9 mouse cellular contexts compared by ENCODE assay signal in genomic region chr11:75267826-75268281, GRCm38 (mm10).
A peak's percentile ranks its signal among the peaks of the same experiment; 100 is the strongest.
DNase-seq lines count a peak whose midpoint lies in the region; ATAC-seq and TF ChIP-seq lines count a peak whose summit lies in the region.
"Had no signal": no experiment of that assay in that cellular context is flagged by ENCODE, and none has a peak within 500 bp of the region (broad histone marks: within the 10 kb centered on the region; RNA-seq: fewer than 3 reads in every experiment).

No protein-coding gene starts in this region.

- no peaks in the 10 kb centered on the region for H3K27me3 ChIP-seq in hindbrain, embryonic 14.5 days (ENCODE audit: control insufficient read depth, insufficient read depth, low read length)
- peaks cover 3% of the 10 kb centered on the region; the same call in 1 of the 2 replicates for H3K27me3 ChIP-seq in hindbrain, embryonic 12.5 days
- H3K27me3 ChIP-seq in heart, embryonic 12.5 days (replicated peaks) = no peaks in the 10 kb centered on the region
- no peaks in the 10 kb centered on the region for H3K27me3 ChIP-seq in forebrain, embryonic 15.5 days

- H3K27ac ChIP-seq in hindbrain, embryonic 14.5 days = peak overlapping the region; percentile 48; the same call in 1 of the 2 replicates
- no peak overlapping the region for H3K27ac ChIP-seq in hindbrain, embryonic 12.5 days
- peak overlapping the region; percentile 53 for H3K27ac ChIP-seq in heart, embryonic 12.5 days (ENCODE audit: poor library complexity, severe bottlenecking)
- peak overlapping the region; percentile 27; the same call in 1 of the 2 replicates for H3K27ac ChIP-seq in olfactory bulb, adult 2 months (ENCODE audit: insufficient read depth, low read depth, low read length)
- no peak overlapping the region for H3K27ac ChIP-seq in forebrain, embryonic 15.5 days (replicated peaks)

- H3K4me2 ChIP-seq in hindbrain, embryonic 14.5 days (replicated peaks) = no peak overlapping the region
- H3K4me2 ChIP-seq in hindbrain, embryonic 12.5 days (replicated peaks) = no peak overlapping the region
- H3K4me2 ChIP-seq in heart, embryonic 12.5 days = peak overlapping the region; percentile 1; the same call in 1 of the 2 replicates
- no peak overlapping the region for H3K4me2 ChIP-seq in forebrain, embryonic 15.5 days (replicated peaks)

- no peak for TF ChIP-seq POLR2A in olfactory bulb, adult 2 months (IDR thresholded peaks at IDR 0.05; ENCODE audit: insufficient read depth, low read depth, low read length)

- intact Hi-C loops in left cerebral cortex, postnatal 14 days (cut with DNase I) = no loop called here

- H3K4me3 ChIP-seq in hindbrain, embryonic 14.5 days (replicated peaks; ENCODE audit: low read length) = no peak overlapping the region
- no peak overlapping the region for H3K4me3 ChIP-seq in hindbrain, embryonic 12.5 days
- no peak overlapping the region for H3K4me3 ChIP-seq in heart, embryonic 12.5 days
- no peak overlapping the region for H3K4me3 ChIP-seq in olfactory bulb, adult 2 months (ENCODE audit: insufficient read depth, low read depth, low read length)
- H3K4me3 ChIP-seq in forebrain, embryonic 15.5 days = no peak overlapping the region

- no peak for TF ChIP-seq CTCF in olfactory bulb, adult 2 months (IDR thresholded peaks at IDR 0.05; ENCODE audit: insufficient read depth, low read depth, low read length)

- H3K4me1 ChIP-seq in hindbrain, embryonic 14.5 days (replicated peaks; ENCODE audit: control insufficient read depth, insufficient read depth, low read length) = peaks cover 18% of the 10 kb centered on the region
- H3K4me1 ChIP-seq in hindbrain, embryonic 12.5 days = peaks cover 35% of the 10 kb centered on the region
- H3K4me1 ChIP-seq in heart, embryonic 12.5 days (replicated peaks) = peaks cover 75% of the 10 kb centered on the region
- H3K4me1 ChIP-seq in olfactory bulb, adult 2 months (ENCODE audit: control insufficient read depth, insufficient read depth, low read length) = peaks cover 28% of the 10 kb centered on the region
- H3K4me1 ChIP-seq in forebrain, embryonic 15.5 days = peaks cover 33% of the 10 kb centered on the region

- H3K9me3 ChIP-seq in hindbrain, embryonic 14.5 days (ENCODE audit: control insufficient read depth, low read length) = no peaks in the 10 kb centered on the region
- no peaks in the 10 kb centered on the region for H3K9me3 ChIP-seq in hindbrain, embryonic 12.5 days (replicated peaks)
- H3K9me3 ChIP-seq in heart, embryonic 12.5 days (replicated peaks) = no peaks in the 10 kb centered on the region
- no peaks in the 10 kb centered on the region for H3K9me3 ChIP-seq in forebrain, embryonic 15.5 days
- H3K9me3 ChIP-seq: G1E had no signal

- DNase-seq in hindbrain, embryonic 14.5 days (ENCODE audit: low spot score) = no peak
- peak; percentile 87 for DNase-seq in brain, adult 2 months (ENCODE audit: low read depth, low spot score)
- peak; percentile 60 to 80 for DNase-seq in left cerebral cortex, postnatal 14 days (ENCODE audit: low spot score in 2 of 2)

- no peaks in the 10 kb centered on the region; the same call in 1 of the 2 replicates for H3K36me3 ChIP-seq in hindbrain, embryonic 14.5 days (replicated peaks; ENCODE audit: control insufficient read depth, insufficient read depth)
- no peaks in the 10 kb centered on the region for H3K36me3 ChIP-seq in hindbrain, embryonic 12.5 days
- peaks cover 8% of the 10 kb centered on the region; the same call in 1 of the 2 replicates for H3K36me3 ChIP-seq in heart, embryonic 12.5 days
- no peaks in the 10 kb centered on the region for H3K36me3 ChIP-seq in forebrain, embryonic 15.5 days
- H3K36me3 ChIP-seq: G1E had no signal

- 49% methylated on average over 9 of the region's 9 CpGs for WGBS in hindbrain, embryonic 14.5 days
- 56% methylated on average over 9 of the region's 9 CpGs for WGBS in hindbrain, embryonic 12.5 days
- whole genome bisulfite sequencing in heart, embryonic 12.5 days = 42% methylated on average over 9 of the region's 9 CpGs
- 22% methylated on average over 9 of the region's 9 CpGs for WGBS in olfactory bulb, adult 2 months
- 58% methylated on average over 9 of the region's 9 CpGs for WGBS in forebrain, embryonic 15.5 days

- H3K9ac ChIP-seq in hindbrain, embryonic 14.5 days = no peak overlapping the region
- H3K9ac ChIP-seq in hindbrain, embryonic 12.5 days = no peak overlapping the region
- peak overlapping the region; percentile 10; the same call in 1 of the 2 replicates for H3K9ac ChIP-seq in heart, embryonic 12.5 days
- H3K9ac ChIP-seq in forebrain, embryonic 15.5 days (replicated peaks) = no peak overlapping the region

- ATAC-seq in hindbrain, embryonic 14.5 days (ENCODE audit: low FRiP score) = no peak
- no peak for ATAC-seq in hindbrain, embryonic 12.5 days (ENCODE audit: low FRiP score)
- no peak for ATAC-seq in heart, embryonic 12.5 days (ENCODE audit: insufficient number of reproducible peaks, low FRiP score)
- ATAC-seq in monocyte, adult 5-6 weeks (replicated peaks; ENCODE audit: insufficient number of reproducible peaks, low FRiP score, low TSS enrichment, poor library complexity, severe bottlenecking) = no peak
- no peak for ATAC-seq in forebrain, embryonic 15.5 days (replicated peaks)

Comparison
In these comparisons a context has a peak if more than half of its experiments do, and no peak if none do; other contexts are left out.
1. H3K27ac ChIP-seq: peak in hindbrain, embryonic 14.5 days (single experiment), heart, embryonic 12.5 days (single experiment) and olfactory bulb, adult 2 months (single experiment); none in hindbrain, embryonic 12.5 days (single experiment) and forebrain, embryonic 15.5 days (single experiment).